Mouse (Mus musculus): ENCODE measurements around the gene Gm45208.

- TF ChIP-seq TAL1 (IDR thresholded peaks at IDR 0.05; ENCODE audit: low read length) (no peak), GATA1 (IDR thresholded peaks at IDR 0.05; ENCODE audit: low read length) (no peak)
These were observed 3.8 kb downstream of the Gm45208 start for GRCm38 (mm10) chrX:7725841-7726240.
